Mouse (Mus musculus) spleen, adult 2 months (tissue): ENCODE results near the gene Olfr656.

Experiments
- CTCF ChIP-seq: fragments of 200-500 bp; IDR thresholded peaks from 2 replicates; pipeline ENCODE4 v1.5.1; 2011; ENCODE audit warnings: mild to moderate bottlenecking, inconsistent platforms; ENCODE audit not compliant: insufficient read depth, insufficient read length, insufficient replicate concordance; ENCODE audit errors: extremely low read depth
- POLR2A ChIP-seq: fragments of 200-500 bp; IDR thresholded peaks from 2 replicates; pipeline ENCODE4 v1.6.1; 2011; ENCODE audit warnings: low read depth, low read length, inconsistent platforms

DNA sequence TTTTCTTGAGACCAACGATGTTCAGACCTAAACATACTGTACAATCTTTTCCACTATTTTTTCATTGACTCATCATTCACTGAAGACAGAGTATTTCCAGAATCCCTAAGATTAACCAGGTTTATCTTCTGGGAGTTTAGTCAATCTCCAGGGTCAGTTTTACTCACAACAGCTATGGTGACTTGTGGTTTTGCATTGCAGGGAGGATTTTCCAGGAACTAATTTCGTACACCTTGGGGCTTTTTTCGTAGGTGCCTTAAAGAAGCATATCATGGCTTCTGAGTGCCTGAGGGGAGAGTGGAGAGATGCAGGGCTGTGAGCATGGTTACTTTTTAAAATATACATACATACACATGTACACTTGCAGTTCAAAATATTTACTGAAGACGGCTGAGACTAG is 27.0 kb upstream of the Olfr656 start, which contains the start of gene Olfr654:
- no peak for TF ChIP-seq CTCF
- no peak for TF ChIP-seq POLR2A
